Mouse (Mus musculus): Measurements from ENCODE around the gene Rfx8. TPM values are rescaled to one million over a fixed set of nuclear protein-coding genes. Genes with fewer than 3 reads are reported as not detected.

Rfx8 gene
- total and polyA plus RNA-seq, 3 experiments, result not detected

DNA sequence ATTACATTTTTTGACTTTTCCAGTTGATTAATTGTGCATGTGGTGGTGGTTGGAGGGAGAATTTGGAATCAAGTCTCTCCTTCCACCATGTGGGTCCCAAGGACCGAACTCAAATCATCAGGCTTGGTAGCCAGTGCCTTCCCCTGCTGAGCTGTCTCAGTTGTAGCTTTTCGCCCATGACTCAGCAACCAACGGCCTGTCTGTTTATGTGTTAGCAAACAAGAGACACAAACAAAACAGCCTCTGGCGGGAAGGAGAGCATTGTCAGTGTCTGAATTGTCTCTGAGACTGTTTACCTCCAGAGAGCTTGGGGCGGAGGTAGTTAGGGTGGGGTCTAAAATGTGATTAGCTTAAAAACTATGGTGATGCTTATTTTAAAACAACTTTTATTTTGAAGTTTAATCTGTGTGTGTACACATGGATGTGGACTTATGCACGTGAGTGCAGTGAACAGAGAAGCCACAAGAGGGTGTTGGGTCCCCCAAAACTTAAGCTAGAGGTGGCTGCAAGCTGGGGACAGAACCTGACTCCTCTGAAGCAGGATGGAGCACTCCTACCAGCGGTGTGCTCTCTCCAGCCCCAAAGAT, 56.7 kb downstream of the Rfx8 start:
- no peaks in the 10 kb centered on the region for H3K4me1 ChIP-seq (ENCODE audit: control insufficient read depth in 1 of 2, insufficient read depth in 2 of 2, low read length in 2 of 2)
- no peaks in the 10 kb centered on the region; a peak in 1 of 4 replicates for H3K27me3 ChIP-seq (ENCODE audit: control insufficient read depth in 1 of 2, insufficient read depth in 2 of 2, low read length in 2 of 2)
- H3K27ac ChIP-seq (ENCODE audit: control insufficient read depth, low read depth, low read length), result no peak overlapping the region
- no peak for TF ChIP-seq RCOR1 (IDR thresholded peaks at IDR 0.05; ENCODE audit: low read depth, low read length)
- no peak for TF ChIP-seq MAZ (IDR thresholded peaks at IDR 0.05; ENCODE audit: low read depth, low read length)
- no peak for TF ChIP-seq ZC3H11A (IDR thresholded peaks at IDR 0.05; ENCODE audit: low read depth, low read length)
- no peak for TF ChIP-seq CHD1 (IDR thresholded peaks at IDR 0.05; ENCODE audit: low read depth, low read length)
- TF ChIP-seq USF2 (IDR thresholded peaks at IDR 0.05; ENCODE audit: borderline replicate concordance in 1 of 2, insufficient read depth in 1 of 2, low read depth in 1 of 2, low read length in 2 of 2), result no peak
- no peak for TF ChIP-seq MEF2A (IDR thresholded peaks at IDR 0.05; ENCODE audit: extremely low read depth, insufficient replicate concordance, low read depth, low read length, poor library complexity, severe bottlenecking)
- no peak for TF ChIP-seq GABPA (IDR thresholded peaks at IDR 0.05; ENCODE audit: low read depth, low read length)
- no peak for TF ChIP-seq BHLHE40 (IDR thresholded peaks at IDR 0.05; ENCODE audit: borderline replicate concordance, low read depth, low read length)
- TF ChIP-seq MXI1 (IDR thresholded peaks at IDR 0.05; ENCODE audit: low read depth, low read length), result no peak
- no peak for TF ChIP-seq ZMIZ1 (IDR thresholded peaks at IDR 0.05; ENCODE audit: low read depth, low read length)
- no peak for TF ChIP-seq SMC3 (IDR thresholded peaks at IDR 0.05; ENCODE audit: low read depth, low read length)
- TF ChIP-seq POLR2AphosphoS2 (IDR thresholded peaks at IDR 0.05; ENCODE audit: low read length), result no peak
- no peak for TF ChIP-seq ELF1 (IDR thresholded peaks at IDR 0.05; ENCODE audit: low read depth, low read length)
- TF ChIP-seq USF1 (IDR thresholded peaks at IDR 0.05; ENCODE audit: low read depth, low read length), result no peak
- no peak for TF ChIP-seq E2F4 (IDR thresholded peaks at IDR 0.05; ENCODE audit: borderline replicate concordance, low read depth, low read length)
- no peak for TF ChIP-seq ZKSCAN1 (IDR thresholded peaks at IDR 0.05; ENCODE audit: low read depth, low read length)
- no peak for TF ChIP-seq ZNF384 (IDR thresholded peaks at IDR 0.05; ENCODE audit: low read depth, low read length)
- no peak for TF ChIP-seq SIN3A (IDR thresholded peaks at IDR 0.05; ENCODE audit: low read length)
- TF ChIP-seq POLR2A (IDR thresholded peaks at IDR 0.05; ENCODE audit: control insufficient read depth in 1 of 2, insufficient read depth in 1 of 2, low read depth in 1 of 2, low read length in 2 of 2, poor library complexity in 1 of 2), result no peak
- TF ChIP-seq POLR2AphosphoS5 (IDR thresholded peaks at IDR 0.05; ENCODE audit: borderline replicate concordance, low read depth, low read length), result no peak
- no peaks in the 10 kb centered on the region for H3K36me3 ChIP-seq (ENCODE audit: control insufficient read depth in 1 of 2, insufficient read depth in 2 of 2, low read length in 2 of 2)
- H3K9me3 ChIP-seq (replicated peaks; ENCODE audit: insufficient read depth, low read length), result no peaks in the 10 kb centered on the region
- DNase-seq (ENCODE audit: low read depth, low spot score), result no peak
- no peak overlapping the region for H3K4me3 ChIP-seq (ENCODE audit: control insufficient read depth in 1 of 2, insufficient read depth in 1 of 2, low read depth in 2 of 2, low read length in 2 of 2)
- H3K79me2 ChIP-seq (ENCODE audit: control insufficient read depth, insufficient read depth, low read length, poor library complexity), result no peaks in the 10 kb centered on the region
- no peak overlapping the region for H3K9ac ChIP-seq (ENCODE audit: control insufficient read depth, low read depth, low read length, poor library complexity, severe bottlenecking)

DNA sequence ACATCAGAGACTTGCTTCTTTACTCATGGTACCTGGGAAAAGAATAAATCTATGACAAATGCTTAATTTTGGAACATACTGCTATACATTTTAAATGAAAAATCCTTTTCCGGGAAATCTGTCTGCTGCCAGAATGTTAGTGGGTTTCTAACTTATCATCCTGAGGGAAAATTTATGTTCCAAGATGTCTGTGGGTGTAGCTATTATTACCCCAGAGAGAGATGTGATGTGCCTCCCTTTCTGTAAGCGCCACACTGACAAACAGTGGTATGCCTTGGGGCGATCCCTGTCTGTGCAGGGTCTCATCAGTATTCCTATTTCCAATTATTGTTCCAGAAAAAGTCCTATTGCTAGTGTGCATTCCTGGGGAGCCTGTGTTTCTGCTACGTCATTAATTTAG, 57.7 kb downstream of the Rfx8 start:
- no peak overlapping the region for H3K27ac ChIP-seq (ENCODE audit: control insufficient read depth, low read depth, low read length)
- H3K4me1 ChIP-seq (ENCODE audit: control insufficient read depth in 1 of 2, insufficient read depth in 2 of 2, low read length in 2 of 2), result no peaks in the 10 kb centered on the region
- H3K4me3 ChIP-seq (ENCODE audit: control insufficient read depth in 1 of 2, insufficient read depth in 1 of 2, low read depth in 2 of 2, low read length in 2 of 2), result no peak overlapping the region
- DNase-seq (ENCODE audit: low read depth, low spot score), result no peak
- no peak overlapping the region for H3K9ac ChIP-seq (ENCODE audit: control insufficient read depth, low read depth, low read length, poor library complexity, severe bottlenecking)
- no peaks in the 10 kb centered on the region for H3K79me2 ChIP-seq (ENCODE audit: control insufficient read depth, insufficient read depth, low read length, poor library complexity)
- TF ChIP-seq ZC3H11A (IDR thresholded peaks at IDR 0.05; ENCODE audit: low read depth, low read length) (no peak), TBP (IDR thresholded peaks at IDR 0.05; ENCODE audit: low read depth, low read length) (no peak), NRF1 (IDR thresholded peaks at IDR 0.05; ENCODE audit: insufficient read depth, low read depth, low read length, poor library complexity, severe bottlenecking) (no peak), SIN3A (IDR thresholded peaks at IDR 0.05; ENCODE audit: low read length) (no peak), MAX (IDR thresholded peaks at IDR 0.05; ENCODE audit: low read length) (no peak), ETS1 (IDR thresholded peaks at IDR 0.05; ENCODE audit: low read depth, low read length) (no peak), BHLHE40 (IDR thresholded peaks at IDR 0.05; ENCODE audit: borderline replicate concordance, low read depth, low read length) (no peak), USF2 (IDR thresholded peaks at IDR 0.05; ENCODE audit: borderline replicate concordance in 1 of 2, insufficient read depth in 1 of 2, low read depth in 1 of 2, low read length in 2 of 2) (no peak), USF1 (IDR thresholded peaks at IDR 0.05; ENCODE audit: low read depth, low read length) (no peak), ZKSCAN1 (IDR thresholded peaks at IDR 0.05; ENCODE audit: low read depth, low read length) (no peak)
- H3K27me3 ChIP-seq (ENCODE audit: control insufficient read depth in 1 of 2, insufficient read depth in 2 of 2, low read length in 2 of 2), result no peaks in the 10 kb centered on the region; a peak in 2 of 4 replicates
- no peaks in the 10 kb centered on the region for H3K9me3 ChIP-seq (replicated peaks; ENCODE audit: insufficient read depth, low read length)
- no peaks in the 10 kb centered on the region for H3K36me3 ChIP-seq (ENCODE audit: control insufficient read depth in 1 of 2, insufficient read depth in 2 of 2, low read length in 2 of 2)
